Mouse (Mus musculus): Measurements from ENCODE around the gene Smarcd2. TPM values are rescaled to one million over a fixed set of nuclear protein-coding genes. Genes with fewer than 3 reads are reported as not detected.

Smarcd2 gene
- total RNA-seq (2014; rRNA removed) (16.9 and 20.0 TPM in 2 replicates), polyA plus RNA-seq (2015; fragmentation: Nextera tagmentation; extraction: Ambion mirVana) (8.5 and 9.5 TPM in 2 replicates)

DNA sequence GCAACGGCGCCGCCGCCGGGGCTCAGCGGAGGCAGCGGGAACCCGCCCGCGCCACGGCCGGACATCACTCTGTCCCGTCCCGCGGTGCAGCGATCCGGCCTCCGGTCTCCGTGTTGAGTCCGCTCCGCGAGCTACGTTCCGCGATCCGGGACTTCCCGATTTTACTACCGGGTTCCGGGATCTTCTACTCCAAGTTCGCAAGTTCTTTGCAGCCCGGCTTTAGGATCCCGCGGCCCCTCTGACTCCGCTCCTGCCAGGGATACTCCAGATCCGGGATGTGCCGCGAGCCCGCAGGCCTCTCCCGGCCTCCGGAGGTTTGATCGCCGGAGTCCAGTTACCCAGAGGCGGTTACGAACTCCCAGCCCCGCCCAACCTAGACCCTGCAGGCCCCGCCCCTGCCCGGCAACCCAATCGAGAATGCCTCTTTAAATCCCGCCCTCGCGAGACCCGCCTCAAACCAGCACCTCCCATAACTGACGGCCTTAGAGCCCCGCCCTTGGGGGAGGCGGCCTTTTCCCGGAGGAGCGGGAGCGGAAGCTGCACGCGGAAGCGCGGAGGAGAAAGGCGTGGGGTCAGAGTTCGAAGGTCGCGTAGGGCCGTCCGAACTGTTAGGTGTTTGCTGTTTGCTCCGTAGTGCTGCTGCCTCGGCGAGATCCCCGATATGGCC lies at the start of gene Smarcd2:
Smarcd2 (minus strand) TSS at position 329 of the 667 bp plus-strand sequence.
- no peak for TF ChIP-seq CTCF (IDR thresholded peaks at IDR 0.05; ENCODE audit: low read depth)
- H3K36me3 ChIP-seq (ENCODE audit: insufficient read depth), result no peaks in the 10 kb centered on the region
- DNase-seq (peak; percentile 98), ATAC-seq (peak; percentile 94)
- peak within 1 kb of the TSS; percentile 81 for H3K9ac ChIP-seq
- peak within 1 kb of the TSS; percentile 75 for H3K4me2 ChIP-seq (ENCODE audit: low read depth)
- H3K9me3 ChIP-seq (ENCODE audit: low read length), result no peaks in the 10 kb centered on the region
- peaks cover 13% of the 10 kb centered on the region for H3K4me1 ChIP-seq (ENCODE audit: insufficient read depth)
- H3K27me3 ChIP-seq (ENCODE audit: insufficient read depth, low read length), result no peaks in the 10 kb centered on the region
- under 1% methylated on average over 61 of the region's 72 CpGs for WGBS
- peak within 1 kb of the TSS; percentile 87 for H3K27ac ChIP-seq (ENCODE audit: low read depth, low read length)
- peak within 1 kb of the TSS; percentile 93 for H3K4me3 ChIP-seq (ENCODE audit: low read depth, low read length)

DNA sequence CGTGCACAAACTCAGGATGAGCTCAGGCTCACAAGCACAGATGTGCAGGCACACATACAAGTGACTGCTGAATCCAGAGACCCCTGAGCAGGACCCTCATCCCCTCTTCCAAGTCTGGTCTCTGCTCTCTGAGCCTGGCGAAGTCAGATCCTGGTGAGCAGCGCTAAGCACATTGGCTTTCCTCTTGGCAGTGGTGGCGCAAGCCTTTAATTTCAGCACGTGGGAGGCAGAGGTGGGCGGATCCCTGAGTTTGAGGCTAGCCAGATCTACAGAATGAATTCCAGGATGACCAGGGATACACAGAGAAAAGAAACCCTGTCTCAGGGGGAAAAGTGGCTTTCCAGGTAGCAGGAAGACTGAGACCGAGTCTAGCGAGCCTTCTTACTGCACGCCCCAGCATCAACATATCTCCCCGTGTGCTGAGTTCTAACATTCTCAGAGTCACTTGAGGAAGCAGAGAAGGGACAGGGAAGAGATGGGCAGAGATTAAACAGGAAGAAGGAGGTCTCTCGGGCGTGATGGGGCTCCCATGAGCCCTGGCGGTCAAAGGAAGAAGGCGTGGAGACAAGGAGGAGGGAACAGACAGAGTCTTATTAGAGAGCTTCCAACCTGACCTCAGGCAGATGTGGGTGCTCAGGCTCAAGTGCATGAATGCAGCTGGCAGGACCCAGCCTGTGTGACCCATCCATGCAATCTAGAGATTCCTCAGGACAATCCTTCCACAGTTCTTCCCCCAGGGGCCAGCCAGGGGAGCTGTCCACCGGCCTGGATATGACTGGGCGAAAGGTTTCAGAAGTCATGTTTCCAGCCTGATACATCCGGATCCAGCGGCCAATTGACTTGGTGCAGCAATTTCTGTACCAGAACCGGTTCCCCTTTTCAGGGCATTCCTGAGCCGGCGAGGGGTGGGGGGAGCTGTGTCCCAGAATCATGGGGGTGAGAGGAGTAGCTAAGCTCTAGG lies 45.9 kb upstream of the Smarcd2 start:
- no peak for ATAC-seq
- H3K4me2 ChIP-seq (ENCODE audit: low read depth), result no peak overlapping the region
- no peak for TF ChIP-seq CTCF (IDR thresholded peaks at IDR 0.05; ENCODE audit: low read depth)
- H3K36me3 ChIP-seq (ENCODE audit: insufficient read depth), result no peaks in the 10 kb centered on the region
- H3K4me1 ChIP-seq (ENCODE audit: insufficient read depth), result no peaks in the 10 kb centered on the region
- DNase-seq, result no peak
- H3K9ac ChIP-seq, result no peak overlapping the region
- H3K9me3 ChIP-seq (ENCODE audit: low read length), result no peaks in the 10 kb centered on the region
- H3K4me3 ChIP-seq (ENCODE audit: low read depth, low read length), result no peak overlapping the region
- H3K27me3 ChIP-seq (ENCODE audit: insufficient read depth, low read length), result no peaks in the 10 kb centered on the region
- no peak overlapping the region for H3K27ac ChIP-seq (ENCODE audit: low read depth, low read length)
- 76% methylated on average over 21 of the region's 21 CpGs for WGBS

DNA sequence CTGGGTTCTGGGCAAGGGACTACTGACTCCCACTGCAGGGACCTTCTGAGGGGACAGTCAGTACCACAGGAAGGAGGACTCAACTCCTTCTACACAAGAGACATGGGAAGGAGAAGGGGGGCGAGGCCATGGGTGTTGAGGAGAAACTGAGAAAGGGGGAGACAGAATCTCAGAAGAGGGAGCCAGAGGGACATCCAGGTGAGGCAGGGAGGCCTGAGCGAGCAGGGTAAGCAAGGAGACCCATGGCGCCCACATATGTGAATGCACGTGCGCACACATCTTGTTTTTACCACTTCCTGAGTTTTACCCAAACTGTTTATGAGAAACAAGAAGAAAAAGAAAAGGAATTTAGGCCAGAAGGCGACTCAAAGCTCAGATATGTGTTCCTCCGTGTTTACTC lies 45.0 kb upstream of the Smarcd2 start:
- Histone ChIP-seq H3K36me3 (ENCODE audit: insufficient read depth) (no peaks in the 10 kb centered on the region), H3K4me1 (ENCODE audit: insufficient read depth) (no peaks in the 10 kb centered on the region), H3K9ac (no peak overlapping the region), H3K27me3 (ENCODE audit: insufficient read depth, low read length) (no peaks in the 10 kb centered on the region), H3K4me3 (ENCODE audit: low read depth, low read length) (no peak overlapping the region), H3K27ac (ENCODE audit: low read depth, low read length) (no peak overlapping the region), H3K9me3 (ENCODE audit: low read length) (no peaks in the 10 kb centered on the region), H3K4me2 (ENCODE audit: low read depth) (no peak overlapping the region)
- no peak for ATAC-seq
- DNase-seq, result no peak
- no peak for TF ChIP-seq CTCF (IDR thresholded peaks at IDR 0.05; ENCODE audit: low read depth)
- 85% methylated on average over 7 of the region's 7 CpGs for WGBS

DNA sequence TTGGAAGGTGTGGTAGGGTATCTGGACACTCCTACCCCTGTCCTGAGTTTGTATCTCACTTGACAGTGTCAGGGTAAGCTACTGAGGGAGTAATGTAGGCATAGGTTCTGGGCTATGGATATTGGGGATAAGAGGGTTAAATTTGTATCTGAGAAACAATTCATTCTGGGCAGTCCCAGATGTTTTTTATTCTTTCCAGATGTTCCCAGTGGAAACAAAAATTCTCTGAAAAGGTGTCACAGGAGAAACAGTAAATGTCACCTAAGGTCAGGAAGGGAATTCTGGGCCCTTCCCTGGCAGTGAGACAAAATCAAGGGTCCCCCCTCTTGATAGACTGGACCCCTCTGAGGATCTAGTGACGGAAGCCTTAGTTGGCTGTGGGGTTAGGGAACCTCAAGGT lies 43.6 kb upstream of the Smarcd2 start:
- ATAC-seq, result no peak
- 77% methylated on average over 1 of the region's 1 CpGs for WGBS
- no peak overlapping the region for H3K4me3 ChIP-seq (ENCODE audit: low read depth, low read length)

DNA sequence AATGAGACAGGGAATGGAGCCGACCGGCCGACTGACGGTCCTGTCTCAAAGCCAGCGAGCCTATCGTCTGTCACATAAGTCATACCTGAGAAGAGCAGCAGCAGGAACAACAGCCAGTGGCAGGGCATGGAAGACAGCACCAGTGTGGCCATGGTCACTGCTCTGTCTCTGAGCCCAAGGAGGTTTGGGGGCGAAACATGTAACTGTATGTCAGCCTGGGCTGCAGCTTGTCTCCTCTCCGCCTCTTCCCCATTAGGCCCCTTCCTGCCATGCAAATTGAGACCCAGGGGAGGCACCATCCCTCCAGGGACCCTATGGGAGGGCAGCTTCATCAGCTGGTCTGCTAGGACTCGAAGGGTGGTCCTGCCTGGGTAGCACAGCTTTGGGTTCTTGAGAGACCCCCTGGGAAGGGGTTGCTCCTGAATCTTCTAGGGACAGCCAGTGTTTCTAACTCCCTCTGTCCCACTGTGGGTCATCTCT lies 41.6 kb upstream of the Smarcd2 start, which contains the start of gene Cd79b:
Cd79b (minus strand) TSS at position 430 of the 480 bp plus-strand sequence.
- H3K36me3 ChIP-seq (ENCODE audit: insufficient read depth), result no peaks in the 10 kb centered on the region
- H3K4me3 ChIP-seq (ENCODE audit: low read depth, low read length), result no peak within 1 kb of the TSS
- no peak for ATAC-seq
- no peak within 1 kb of the TSS for H3K9ac ChIP-seq
- no peak for DNase-seq
- TF ChIP-seq CTCF (IDR thresholded peaks at IDR 0.05; ENCODE audit: low read depth), result no peak
- no peaks in the 10 kb centered on the region for H3K9me3 ChIP-seq (ENCODE audit: low read length)
- H3K27me3 ChIP-seq (ENCODE audit: insufficient read depth, low read length), result no peaks in the 10 kb centered on the region
- 77% methylated on average over 9 of the region's 9 CpGs for WGBS
- H3K4me2 ChIP-seq (ENCODE audit: low read depth), result no peak within 1 kb of the TSS
- no peaks in the 10 kb centered on the region for H3K4me1 ChIP-seq (ENCODE audit: insufficient read depth)
- no peak within 1 kb of the TSS for H3K27ac ChIP-seq (ENCODE audit: low read depth, low read length)

More for the DNA sequence above, 43.6 kb upstream of the Smarcd2 start:
- Histone ChIP-seq H3K27me3 (ENCODE audit: insufficient read depth, low read length) (no peaks in the 10 kb centered on the region), H3K4me2 (ENCODE audit: low read depth) (no peak overlapping the region), H3K36me3 (ENCODE audit: insufficient read depth) (no peaks in the 10 kb centered on the region), H3K4me1 (ENCODE audit: insufficient read depth) (no peaks in the 10 kb centered on the region), H3K9ac (no peak overlapping the region), H3K27ac (ENCODE audit: low read depth, low read length) (no peak overlapping the region), H3K9me3 (ENCODE audit: low read length) (no peaks in the 10 kb centered on the region)
- no peak for DNase-seq
- no peak for TF ChIP-seq CTCF (IDR thresholded peaks at IDR 0.05; ENCODE audit: low read depth)

DNA sequence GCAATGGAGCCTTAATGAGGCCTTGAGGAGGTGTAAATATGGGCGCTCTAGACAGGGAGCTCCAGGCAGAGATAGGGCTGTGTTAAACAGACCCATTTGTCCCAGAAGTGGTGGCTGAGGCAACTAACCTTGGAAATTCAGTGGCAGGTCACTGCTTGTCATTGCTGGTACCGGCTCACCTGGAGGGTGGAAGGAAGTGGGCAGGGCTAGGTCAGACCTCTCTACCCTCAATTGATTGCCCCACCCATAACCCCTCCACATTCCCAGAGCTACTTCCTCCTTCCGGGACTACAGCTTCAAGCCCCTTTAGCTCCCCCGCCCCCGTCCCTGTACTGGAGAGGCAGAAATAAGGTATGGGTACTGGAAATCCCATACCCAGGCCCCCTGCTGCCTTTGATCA lies 40.8 kb upstream of the Smarcd2 start:
- Histone ChIP-seq H3K4me1 (ENCODE audit: insufficient read depth) (no peaks in the 10 kb centered on the region), H3K4me3 (ENCODE audit: low read depth, low read length) (no peak overlapping the region), H3K9me3 (ENCODE audit: low read length) (no peaks in the 10 kb centered on the region), H3K9ac (no peak overlapping the region), H3K27ac (ENCODE audit: low read depth, low read length) (no peak overlapping the region), H3K36me3 (ENCODE audit: insufficient read depth) (no peaks in the 10 kb centered on the region), H3K4me2 (ENCODE audit: low read depth) (no peak overlapping the region), H3K27me3 (ENCODE audit: insufficient read depth, low read length) (no peaks in the 10 kb centered on the region)
- DNase-seq, result no peak
- 77% methylated on average over 5 of the region's 5 CpGs for WGBS
- no peak for ATAC-seq
- no peak for TF ChIP-seq CTCF (IDR thresholded peaks at IDR 0.05; ENCODE audit: low read depth)
